Mouse (Mus musculus): ENCODE data around the gene Crxos. TPM values are rescaled to one million over a fixed set of nuclear protein-coding genes. Genes with fewer than 3 reads are reported as not detected.
"Not testable (repeated sequence)": the region's sequence is repeated elsewhere in the genome, so short reads cannot be mapped to it uniquely, and the experiment has no call there.

Gene Crxos
- polyA plus RNA-seq, 1 experiment from 2014 or later: not detected

DNA sequence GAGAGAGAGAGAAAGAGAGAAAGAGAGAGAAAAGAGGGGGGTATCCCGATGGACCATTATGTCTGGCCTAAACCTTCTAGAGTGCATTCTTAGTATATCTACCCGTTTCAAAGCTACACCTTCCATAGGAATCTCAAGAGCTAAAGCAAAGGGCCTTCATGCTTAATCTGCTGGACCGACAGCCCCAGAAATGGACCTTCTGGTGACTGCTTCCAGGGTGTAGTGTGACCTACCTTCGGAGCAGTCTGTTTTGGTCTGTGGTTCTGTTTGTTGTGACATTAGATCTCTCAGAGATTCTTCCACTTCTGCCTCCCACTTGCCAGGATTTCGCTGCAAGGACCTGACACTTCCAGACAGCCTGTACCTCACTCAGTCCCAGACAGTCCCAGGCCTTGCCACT, 28.1 kb downstream of the Crxos start:
- H3K36me3 ChIP-seq (replicated peaks): no peaks in the 10 kb centered on the region
- no peak overlapping the region for H3K9ac ChIP-seq
- no peaks in the 10 kb centered on the region for H3K4me1 ChIP-seq
- H3K9me3 ChIP-seq: no peaks in the 10 kb centered on the region
- H3K27me3 ChIP-seq: no peaks in the 10 kb centered on the region
- H3K27ac ChIP-seq: no peak overlapping the region
- H3K4me3 ChIP-seq (replicated peaks): no peak overlapping the region
- no peak for ATAC-seq (ENCODE audit: low FRiP score)
- WGBS: 80% methylated on average over 5 of the region's 5 CpGs
- no peak overlapping the region for H3K4me2 ChIP-seq

DNA sequence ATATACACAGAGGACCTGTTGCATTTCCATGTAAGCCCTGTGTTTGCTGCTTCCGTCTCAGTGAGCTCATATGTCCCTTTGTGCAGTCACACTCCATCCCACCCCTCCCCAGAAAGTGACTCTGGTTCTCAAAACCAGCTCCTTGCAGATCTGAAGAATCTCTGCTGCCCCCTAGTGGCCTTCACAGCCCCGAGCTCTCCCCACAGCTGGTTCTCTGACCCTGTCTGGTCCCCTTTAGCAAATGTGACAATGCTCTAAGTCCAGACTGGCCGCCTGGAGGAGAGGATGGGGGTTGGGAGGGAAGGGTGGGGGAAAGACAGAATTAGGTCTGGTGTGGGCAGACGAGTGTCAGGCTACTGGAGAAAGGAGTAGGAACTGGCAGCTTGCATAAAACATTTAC, 29.8 kb downstream of the Crxos start:
- Histone ChIP-seq H3K4me2 (no peak overlapping the region), H3K9ac (no peak overlapping the region), H3K9me3 (no peaks in the 10 kb centered on the region), H3K4me1 (no peaks in the 10 kb centered on the region), H3K27ac (no peak overlapping the region), H3K4me3 (replicated peaks) (no peak overlapping the region), H3K27me3 (no peaks in the 10 kb centered on the region), H3K36me3 (replicated peaks) (peaks cover 13% of the 10 kb centered on the region)
- WGBS: 0% methylated on average over 4 of the region's 4 CpGs
- peak; percentile 67 for ATAC-seq (ENCODE audit: low FRiP score)

DNA sequence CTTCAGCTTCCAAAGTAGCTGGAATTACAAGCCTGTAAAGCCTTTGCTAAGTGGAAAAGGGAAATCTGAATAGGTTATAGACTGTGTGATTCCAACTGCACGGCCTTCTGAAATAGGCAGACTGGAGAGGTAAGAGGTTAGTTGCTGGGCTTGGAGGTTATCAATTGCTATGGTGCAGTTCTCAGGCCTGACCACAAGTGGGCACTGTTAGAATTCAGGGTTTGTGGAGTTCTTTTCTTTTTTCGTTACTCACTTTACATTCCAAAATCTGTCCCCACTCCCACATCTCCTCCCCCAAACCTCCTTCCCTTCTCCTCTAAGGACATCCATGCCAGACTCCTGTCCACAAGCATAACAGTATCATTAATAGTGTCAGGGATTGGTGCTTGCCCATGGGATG, 31.8 kb downstream of the Crxos start:
- Histone ChIP-seq H3K36me3 (replicated peaks) (peaks cover 30% of the 10 kb centered on the region), H3K4me1 (no peaks in the 10 kb centered on the region), H3K27me3 (no peaks in the 10 kb centered on the region), H3K27ac (no peak overlapping the region), H3K4me2 (no peak overlapping the region), H3K9me3 (no peaks in the 10 kb centered on the region), H3K4me3 (replicated peaks) (no peak overlapping the region), H3K9ac (no peak overlapping the region)
- no peak for ATAC-seq (ENCODE audit: low FRiP score)
- 43% methylated on average over 2 of the region's 2 CpGs for WGBS

DNA sequence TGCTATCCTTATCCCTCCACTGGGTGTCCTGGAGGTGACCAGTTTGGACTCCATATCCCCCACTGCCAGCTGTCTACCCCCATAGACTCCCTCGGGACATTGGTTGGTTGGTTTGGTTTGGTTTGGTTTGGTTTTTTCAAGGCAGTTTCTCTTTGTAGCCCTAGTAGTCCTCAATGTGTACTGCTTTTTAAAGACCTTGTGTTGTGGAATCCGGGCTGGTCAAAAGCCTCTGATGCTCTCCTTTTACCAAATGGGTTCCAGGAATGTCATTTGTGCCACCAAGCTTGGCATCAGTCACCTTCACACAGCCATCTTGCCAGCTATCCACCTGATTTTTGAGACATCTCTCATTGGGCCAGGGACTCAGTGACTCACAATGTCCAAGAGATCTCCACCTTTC, 32.3 kb downstream of the Crxos start:
- Histone ChIP-seq H3K27me3 (no peaks in the 10 kb centered on the region), H3K4me3 (replicated peaks) (no peak overlapping the region), H3K27ac (no peak overlapping the region), H3K9me3 (no peaks in the 10 kb centered on the region), H3K36me3 (replicated peaks) (peaks cover 35% of the 10 kb centered on the region), H3K4me2 (no peak overlapping the region), H3K4me1 (0 out of 2 replicates have a peak, but pooled peaks cover under 1% of the 10 kb centered on the region), H3K9ac (no peak overlapping the region)
- ATAC-seq (ENCODE audit: low FRiP score): no peak
- 94% methylated on average over 2 of the region's 2 CpGs for WGBS

DNA sequence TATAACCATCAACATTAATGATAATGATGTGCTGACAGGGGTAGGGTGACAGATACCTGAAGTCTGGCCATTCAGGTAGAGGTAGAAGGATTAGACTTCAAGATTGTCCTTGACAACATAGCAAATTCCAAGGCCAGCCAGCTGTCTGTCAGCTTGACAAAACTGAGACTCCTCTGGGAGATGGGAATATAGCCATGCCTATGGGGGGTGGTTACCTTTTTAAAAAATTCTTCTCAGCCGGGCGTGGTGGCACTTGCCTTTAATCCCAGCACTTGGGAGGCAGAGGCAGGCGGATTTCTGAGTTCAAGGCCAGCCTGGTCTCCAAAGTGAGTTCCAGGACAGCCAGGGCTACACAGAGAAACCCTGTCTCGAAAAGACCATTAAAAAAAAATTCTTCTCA, 33.3 kb downstream of the Crxos start:
- peaks cover 42% of the 10 kb centered on the region for H3K36me3 ChIP-seq (replicated peaks)
- 91% methylated on average over 4 of the region's 4 CpGs for WGBS
- H3K4me3 ChIP-seq (replicated peaks); H3K27me3 ChIP-seq; ATAC-seq (ENCODE audit: low FRiP score); H3K4me1 ChIP-seq; H3K4me2 ChIP-seq; H3K27ac ChIP-seq; H3K9me3 ChIP-seq; H3K9ac ChIP-seq: not testable (repeated sequence)

DNA sequence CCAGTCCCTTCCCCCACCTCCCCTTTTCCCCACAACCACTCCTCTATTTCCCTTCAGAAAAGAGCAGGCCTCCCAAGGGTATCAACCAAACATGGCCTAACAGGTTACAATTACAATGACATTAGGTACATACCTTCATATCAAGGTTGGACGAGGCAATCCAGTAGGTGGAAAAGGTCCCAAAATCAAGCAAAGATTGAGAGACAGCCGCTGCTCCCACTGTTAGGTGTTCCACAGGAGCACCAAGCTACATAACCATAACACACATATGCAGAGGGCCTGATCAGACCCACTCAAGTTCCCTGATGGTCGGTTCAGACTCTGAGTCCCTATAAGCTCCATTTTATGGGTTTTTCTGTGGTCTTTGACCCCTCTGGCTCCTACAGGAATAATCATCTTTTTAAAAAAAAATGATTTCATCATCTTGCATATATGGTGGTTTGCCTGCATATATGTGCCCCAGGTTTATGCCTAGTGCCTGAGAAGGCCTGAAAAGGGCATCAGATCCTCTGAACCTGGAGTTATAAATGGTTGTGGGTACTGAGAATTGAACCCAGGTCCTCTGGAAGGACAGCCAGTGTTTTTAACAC, 33.8 kb downstream of the Crxos start:
- Histone ChIP-seq H3K9me3 (no peaks in the 10 kb centered on the region), H3K9ac (no peak overlapping the region), H3K36me3 (replicated peaks) (peaks cover 42% of the 10 kb centered on the region), H3K4me3 (replicated peaks) (no peak overlapping the region), H3K4me2 (no peak overlapping the region), H3K4me1 (peaks cover 15% of the 10 kb centered on the region), H3K27me3 (no peaks in the 10 kb centered on the region), H3K27ac (no peak overlapping the region)
- no peak for ATAC-seq (ENCODE audit: low FRiP score)
- WGBS: 87% methylated on average over 3 of the region's 3 CpGs

DNA sequence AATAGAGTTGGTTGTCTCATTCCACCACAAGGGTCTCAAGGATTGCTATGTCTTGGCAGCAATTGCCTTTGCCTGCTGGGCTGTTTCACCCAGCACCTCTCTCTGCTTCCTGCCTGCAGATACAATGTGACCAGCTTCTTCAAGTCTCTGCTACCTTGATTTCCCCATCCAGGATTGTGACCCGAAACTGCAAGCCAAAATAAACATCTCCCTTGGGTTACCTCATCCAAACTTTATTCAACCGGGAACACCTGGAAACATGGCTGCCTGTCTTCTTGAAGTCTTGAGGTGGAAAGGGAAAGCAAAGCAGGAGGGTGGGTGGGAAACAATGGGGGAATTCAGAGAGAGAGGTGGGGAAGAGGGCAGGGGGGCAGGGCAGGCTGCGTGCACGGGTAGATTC, 34.6 kb downstream of the Crxos start:
- Histone ChIP-seq H3K27ac (no peak overlapping the region), H3K9me3 (no peaks in the 10 kb centered on the region), H3K36me3 (replicated peaks) (peaks cover 42% of the 10 kb centered on the region), H3K4me3 (replicated peaks) (no peak overlapping the region), H3K9ac (no peak overlapping the region), H3K4me2 (no peak overlapping the region), H3K27me3 (no peaks in the 10 kb centered on the region), H3K4me1 (peaks cover 17% of the 10 kb centered on the region)
- ATAC-seq (ENCODE audit: low FRiP score): no peak
- 82% methylated on average over 4 of the region's 4 CpGs for WGBS

DNA sequence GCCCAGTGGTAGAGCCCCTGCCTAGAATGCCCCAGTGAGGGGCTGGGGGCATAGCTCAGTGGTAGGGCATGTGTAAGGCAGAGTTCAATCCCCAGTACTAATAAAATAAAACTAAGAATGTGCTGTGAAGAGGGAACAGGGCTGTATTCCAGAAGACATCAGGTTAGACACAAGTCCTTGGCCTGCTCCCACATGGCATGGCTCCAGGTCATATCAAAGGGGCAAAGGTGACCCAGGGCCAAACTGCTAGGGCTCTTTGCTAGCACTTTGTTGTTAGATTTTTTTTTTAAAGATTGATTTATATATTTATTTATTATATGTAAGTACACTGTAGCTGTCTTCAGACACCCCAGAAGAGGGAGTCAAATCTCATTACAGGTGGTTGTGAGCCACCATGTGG, 36.0 kb downstream of the Crxos start:
- Histone ChIP-seq H3K4me3 (replicated peaks) (no peak overlapping the region), H3K27ac (no peak overlapping the region), H3K36me3 (replicated peaks) (peaks cover 42% of the 10 kb centered on the region), H3K4me2 (no peak overlapping the region), H3K27me3 (no peaks in the 10 kb centered on the region), H3K9me3 (no peaks in the 10 kb centered on the region), H3K4me1 (peaks cover 22% of the 10 kb centered on the region), H3K9ac (no peak overlapping the region)
- no peak for ATAC-seq (ENCODE audit: low FRiP score)

DNA sequence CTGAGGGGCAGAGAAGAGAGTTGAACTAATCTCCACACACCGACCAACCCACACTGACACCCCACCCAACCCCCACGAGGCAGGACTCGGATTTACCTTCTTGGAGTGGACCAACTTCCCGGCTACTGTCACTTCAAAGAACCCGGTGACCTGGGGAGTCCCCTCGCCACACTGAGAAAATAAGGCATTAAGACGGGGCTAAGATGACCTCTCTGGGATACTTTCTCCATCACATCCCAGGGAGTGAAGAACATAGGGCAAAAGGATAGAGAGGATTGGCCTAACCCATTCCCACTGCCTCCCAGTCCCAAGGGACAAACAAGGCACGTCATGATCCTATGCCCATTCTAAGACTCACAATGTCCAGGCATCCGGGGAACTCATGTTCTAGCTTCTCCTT, 37.5 kb downstream of the Crxos start:
- H3K9me3 ChIP-seq: no peaks in the 10 kb centered on the region
- H3K36me3 ChIP-seq (replicated peaks): peaks cover 42% of the 10 kb centered on the region
- no peak overlapping the region for H3K27ac ChIP-seq
- 95% methylated on average over 9 of the region's 9 CpGs for WGBS
- no peak for ATAC-seq (ENCODE audit: low FRiP score)
- H3K4me1 ChIP-seq: peaks cover 22% of the 10 kb centered on the region
- H3K9ac ChIP-seq: 0 out of 2 replicates have a peak overlapping the region, but pooled peaks have one; percentile 76
- H3K27me3 ChIP-seq: peaks cover 9% of the 10 kb centered on the region; the same call in 1 of the 2 replicates
- H3K4me3 ChIP-seq (replicated peaks): peak overlapping the region; percentile 72; the same call in 1 of the 2 replicates
- peak overlapping the region; percentile 81 for H3K4me2 ChIP-seq

DNA sequence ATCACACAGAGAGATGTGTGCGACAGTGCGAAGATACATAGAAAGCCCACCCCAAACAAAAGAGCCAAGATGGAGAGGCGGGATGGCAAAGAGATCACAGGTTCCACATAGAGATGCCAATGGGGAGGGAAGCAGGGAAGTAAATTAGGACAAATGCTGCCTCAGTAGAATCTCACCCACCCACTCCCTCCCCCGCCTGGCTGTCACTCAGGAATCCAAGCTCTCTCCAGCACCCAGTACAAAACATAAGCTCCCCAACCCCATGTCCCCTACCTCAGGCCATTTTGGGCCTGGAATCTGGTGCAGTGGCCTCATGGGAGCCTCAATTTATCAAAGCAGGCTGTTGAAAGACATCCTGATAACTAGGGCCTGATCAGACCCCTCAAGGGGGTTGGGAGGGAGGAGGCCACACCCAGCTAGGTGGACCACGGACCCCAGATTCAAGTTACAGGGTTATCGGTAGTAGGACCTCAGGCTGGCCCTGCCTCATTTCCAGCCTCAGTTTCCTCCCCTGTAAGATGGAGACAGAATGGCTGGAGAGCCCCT, 38.3 kb downstream of the Crxos start:
- no peak for ATAC-seq (ENCODE audit: low FRiP score)
- peak overlapping the region; percentile 81 for H3K4me2 ChIP-seq
- peaks cover 9% of the 10 kb centered on the region; the same call in 1 of the 2 replicates for H3K27me3 ChIP-seq
- WGBS: 88% methylated on average over 6 of the region's 6 CpGs
- H3K36me3 ChIP-seq (replicated peaks): peaks cover 42% of the 10 kb centered on the region
- H3K4me1 ChIP-seq: peaks cover 22% of the 10 kb centered on the region
- H3K9me3 ChIP-seq: no peaks in the 10 kb centered on the region
- H3K27ac ChIP-seq: no peak overlapping the region
- peak overlapping the region; percentile 72 for H3K4me3 ChIP-seq (replicated peaks)
- peak overlapping the region; percentile 76 for H3K9ac ChIP-seq

DNA sequence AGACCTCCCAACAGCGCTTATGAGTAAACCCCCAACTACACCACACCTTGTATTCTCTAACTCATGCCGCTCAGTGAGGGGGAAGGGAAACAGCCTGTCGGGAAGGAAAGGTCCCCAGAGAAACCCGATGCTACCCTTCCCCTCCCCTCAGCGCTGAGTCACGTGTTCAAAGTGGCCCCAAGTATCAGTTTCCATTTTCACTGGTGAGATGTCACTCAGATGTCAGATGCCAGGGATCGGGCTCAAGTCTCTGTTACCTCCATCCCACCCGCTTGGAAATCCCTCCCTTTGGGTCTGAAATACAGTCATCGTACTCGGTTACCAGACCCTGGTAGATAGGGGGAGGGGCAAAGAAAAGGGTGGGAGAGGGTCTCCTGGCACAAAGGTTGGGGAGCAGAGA, 39.4 kb downstream of the Crxos start:
- peaks cover 22% of the 10 kb centered on the region for H3K4me1 ChIP-seq
- peak overlapping the region; percentile 72 for H3K4me3 ChIP-seq (replicated peaks)
- H3K27me3 ChIP-seq: peaks cover 9% of the 10 kb centered on the region; the same call in 1 of the 2 replicates
- peaks cover 34% of the 10 kb centered on the region for H3K36me3 ChIP-seq (replicated peaks)
- peak; percentile 68 for ATAC-seq (ENCODE audit: low FRiP score)
- peak overlapping the region; percentile 81 for H3K4me2 ChIP-seq
- H3K9ac ChIP-seq: peak overlapping the region; percentile 76
- peak overlapping the region; percentile 75 for H3K27ac ChIP-seq
- 3% methylated on average over 10 of the region's 10 CpGs for WGBS
- no peaks in the 10 kb centered on the region for H3K9me3 ChIP-seq

DNA sequence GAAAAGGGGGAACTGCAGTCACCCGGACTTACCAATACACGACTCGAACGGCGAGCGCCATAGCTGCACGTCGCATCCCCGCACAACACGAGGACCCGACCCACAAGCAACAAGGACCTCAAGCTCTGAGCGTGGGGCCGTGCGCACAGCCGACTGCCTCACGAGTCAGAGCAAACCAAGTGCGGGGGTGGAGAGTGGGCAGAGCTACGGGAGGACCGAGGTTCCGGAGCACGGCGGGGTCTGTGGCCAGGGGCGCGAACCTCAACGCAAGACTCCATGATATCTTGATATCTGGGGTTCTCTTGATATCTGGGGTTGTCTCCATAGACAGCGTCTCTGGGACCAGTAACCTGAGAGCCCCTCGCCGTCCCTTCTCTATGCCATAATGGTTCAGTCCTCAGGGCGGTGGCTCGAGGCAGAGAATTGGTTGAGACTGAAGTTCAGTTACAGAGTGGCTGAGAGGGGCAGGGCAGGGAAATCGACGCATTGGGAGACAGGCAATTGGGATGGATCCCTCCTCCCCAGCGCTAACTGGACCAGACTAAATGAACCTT, 39.9 kb downstream of the Crxos start, which contains the start of gene Selenow:
Selenow (minus strand) TSS at position 183 of the 554 bp plus-strand sequence.
- peak; percentile 96 for ATAC-seq (ENCODE audit: low FRiP score)
- H3K4me1 ChIP-seq: peaks cover 22% of the 10 kb centered on the region
- no peaks in the 10 kb centered on the region for H3K9me3 ChIP-seq
- peaks cover 29% of the 10 kb centered on the region for H3K36me3 ChIP-seq (replicated peaks)
- H3K9ac ChIP-seq: peak within 1 kb of the TSS; percentile 76
- H3K4me3 ChIP-seq (replicated peaks): peak within 1 kb of the TSS; percentile 72
- H3K27me3 ChIP-seq: peaks cover 9% of the 10 kb centered on the region; the same call in 1 of the 2 replicates
- WGBS: under 1% methylated on average over 33 of the region's 33 CpGs
- H3K27ac ChIP-seq: peak within 1 kb of the TSS; percentile 75
- H3K4me2 ChIP-seq: peak within 1 kb of the TSS; percentile 81

DNA sequence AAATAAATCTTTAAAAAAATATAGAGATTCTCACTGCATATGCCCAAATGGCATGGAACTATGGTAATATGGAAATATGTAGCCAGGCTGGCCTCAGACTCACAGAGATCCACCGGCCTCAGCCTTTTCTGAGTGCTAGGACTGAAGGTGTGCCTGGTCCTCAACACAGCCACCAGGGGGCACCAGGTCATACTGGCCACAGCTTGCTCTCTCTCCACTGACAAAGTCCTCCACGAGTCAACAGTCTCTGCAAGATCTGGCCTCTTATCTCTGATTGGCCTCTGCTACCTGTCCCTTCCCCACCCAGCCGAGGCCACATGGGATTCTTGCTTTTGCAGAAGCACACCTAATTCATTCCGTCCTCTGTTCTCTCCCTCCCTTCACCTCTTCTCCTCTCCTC, 47.5 kb downstream of the Crxos start:
- no peaks in the 10 kb centered on the region for H3K9me3 ChIP-seq
- no peak overlapping the region for H3K9ac ChIP-seq
- ATAC-seq (ENCODE audit: low FRiP score): 0 out of 2 replicates have a peak, but pooled peaks have one; percentile 11
- H3K4me2 ChIP-seq: no peak overlapping the region
- no peaks in the 10 kb centered on the region for H3K27me3 ChIP-seq
- no peak overlapping the region for H3K4me3 ChIP-seq (replicated peaks)
- no peaks in the 10 kb centered on the region for H3K4me1 ChIP-seq
- no peak overlapping the region for H3K27ac ChIP-seq
- 40% methylated on average over 4 of the region's 4 CpGs for WGBS
- 0 out of 2 replicates have a peak, but pooled peaks cover under 1% of the 10 kb centered on the region for H3K36me3 ChIP-seq (replicated peaks)
